Mouse (Mus musculus): ENCODE measurements around the gene Agmat.

Gene Agmat

GRCm38 (mm10) chr4:141781201-141781985, 34.9 kb downstream of the Agmat start:
- DNase-seq, result no peak

GRCm38 (mm10) chr4:141784835-141785234, 38.4 kb downstream of the Agmat start:
- DNase-seq, result no peak

- peak in 1 of 2 experiments; percentile 30 for DNase-seq
Observed at GRCm38 (mm10) chr4:141786141-141786540, 39.7 kb downstream of the Agmat start.

GRCm38 (mm10) chr4:141787046-141787445, 40.6 kb downstream of the Agmat start:
- peak in 1 of 2 experiments; percentile 33 for DNase-seq

- no peak for DNase-seq
Observed at GRCm38 (mm10) chr4:141787462-141787861, 41.0 kb downstream of the Agmat start.

GRCm38 (mm10) chr4:141789564-141790218, 43.2 kb downstream of the Agmat start:
- DNase-seq, result peak in 1 of 2 experiments; percentile 25

GRCm38 (mm10) chr4:141790524-141790990, 44.1 kb downstream of the Agmat start, which contains the start of gene Dnajc16:
Dnajc16 (minus strand) TSS chr4:141790931.
- peak; percentile 96 to 98 for DNase-seq

GRCm38 (mm10) chr4:141791486-141791885, 45.0 kb downstream of the Agmat start:
- no peak for DNase-seq

- DNase-seq, result no peak
Observed at GRCm38 (mm10) chr4:141791951-141792350, 45.5 kb downstream of the Agmat start.

GRCm38 (mm10) chr4:141792554-141793281, 46.2 kb downstream of the Agmat start:
- DNase-seq, result no peak

GRCm38 (mm10) chr4:141793282-141794151, 47.0 kb downstream of the Agmat start, which contains the start of gene Casp9:
Casp9 (plus strand) TSS chr4:141793612.
- peak; percentile 99 to 100 for DNase-seq

GRCm38 (mm10) chr4:141794152-141794535, 47.7 kb downstream of the Agmat start:
- DNase-seq, result no peak

GRCm38 (mm10) chr4:141796356-141796755, 49.9 kb downstream of the Agmat start:
- DNase-seq, result no peak

- DNase-seq, result no peak
Observed at GRCm38 (mm10) chr4:141796954-141797353, 50.5 kb downstream of the Agmat start.

- DNase-seq, result no peak
Observed at GRCm38 (mm10) chr4:141797545-141797944, 51.1 kb downstream of the Agmat start.

- DNase-seq, result no peak
Observed at GRCm38 (mm10) chr4:141804105-141804504, 57.6 kb downstream of the Agmat start.

GRCm38 (mm10) chr4:141805886-141806285, 59.4 kb downstream of the Agmat start:
- DNase-seq, result no peak

Data from kidney, postnatal 4 days (tissue).